Mouse (Mus musculus) heart, adult 2 months (tissue): ENCODE data around the gene Nt5c3b.
A peak's percentile ranks its signal among the peaks of the same experiment; 100 is the strongest.

ENCODE experiments used
- CTCF ChIP-seq: fragments of 200-600 bp; IDR thresholded peaks from 2 replicates; pipeline ENCODE4 v1.8.1; 2022; ENCODE audit warnings: antibody characterized with exemption, mild to moderate bottlenecking, moderate library complexity
- POLR2A ChIP-seq: fragments of 200-500 bp; IDR thresholded peaks from 2 replicates; pipeline ENCODE4 v1.6.1; 2011; ENCODE audit warnings: mild to moderate bottlenecking, low read depth, low read length, control low read depth; ENCODE audit not compliant: insufficient read depth

GRCm38 (mm10) chr11:100395200-100395599 lies 46.4 kb downstream of the Nt5c3b start:
- TF ChIP-seq POLR2A (peak; percentile 40; the same call in 1 of the 2 replicates), CTCF (no peak)
